Mouse (Mus musculus) gastrocnemius, postnatal 25 days (tissue): ENCODE results near the gene Col19a1. TPM values are rescaled to one million over a fixed set of nuclear protein-coding genes. Genes with fewer than 3 reads are reported as not detected.

Source experiments
- DNase-seq: peaks from one replicate; pipeline ENCODE4 v3.0.0; 2022
- total RNA-seq, 2 experiments: library from RNA; stranded (reverse); gene quantifications; 1 replicate in 1 of 2; 2 replicates in 1 of 2; pipeline ENCODE4 v1.2.3; 2021

The Col19a1 gene
- total RNA-seq, 2 experiments from 2014 or later, result 0.94 to 1.8 TPM

DNA sequence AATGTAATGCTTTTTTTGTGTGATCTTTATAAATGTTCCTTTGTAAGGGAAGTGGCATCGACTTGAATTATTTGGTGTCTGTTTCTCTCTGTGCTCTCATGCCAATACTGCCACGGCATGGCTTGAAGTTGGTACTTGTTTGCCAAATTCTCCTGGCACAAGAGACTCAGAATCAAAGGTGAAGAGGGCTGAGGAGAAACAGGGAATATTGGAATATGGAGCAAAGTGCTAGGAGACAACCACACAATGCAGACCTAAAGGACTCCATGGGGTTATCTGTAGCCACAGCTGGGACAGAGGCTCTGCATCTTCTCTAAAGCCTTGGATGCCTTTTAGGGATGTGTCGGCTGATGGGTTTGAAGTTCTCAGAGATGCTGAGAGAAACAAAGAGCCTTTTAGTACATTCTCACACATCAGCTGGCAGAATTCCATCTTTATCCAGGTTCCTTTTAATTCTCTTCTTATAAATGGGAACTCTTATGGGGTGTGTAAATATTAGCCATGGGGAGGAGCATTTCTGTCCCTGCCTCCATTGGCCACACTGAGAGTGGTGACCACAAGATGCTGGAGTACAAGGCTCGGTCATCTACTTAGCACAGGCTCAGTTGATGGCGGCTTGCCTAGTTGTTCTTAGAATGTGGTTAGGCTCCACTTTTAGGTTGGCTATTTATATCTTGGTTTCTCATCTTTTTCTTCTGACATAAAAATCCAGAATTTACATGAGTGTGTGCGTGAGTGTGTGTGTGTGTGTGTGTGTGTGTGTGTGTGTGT lies 360.1 kb downstream of the Col19a1 start:
- no peak for DNase-seq

DNA sequence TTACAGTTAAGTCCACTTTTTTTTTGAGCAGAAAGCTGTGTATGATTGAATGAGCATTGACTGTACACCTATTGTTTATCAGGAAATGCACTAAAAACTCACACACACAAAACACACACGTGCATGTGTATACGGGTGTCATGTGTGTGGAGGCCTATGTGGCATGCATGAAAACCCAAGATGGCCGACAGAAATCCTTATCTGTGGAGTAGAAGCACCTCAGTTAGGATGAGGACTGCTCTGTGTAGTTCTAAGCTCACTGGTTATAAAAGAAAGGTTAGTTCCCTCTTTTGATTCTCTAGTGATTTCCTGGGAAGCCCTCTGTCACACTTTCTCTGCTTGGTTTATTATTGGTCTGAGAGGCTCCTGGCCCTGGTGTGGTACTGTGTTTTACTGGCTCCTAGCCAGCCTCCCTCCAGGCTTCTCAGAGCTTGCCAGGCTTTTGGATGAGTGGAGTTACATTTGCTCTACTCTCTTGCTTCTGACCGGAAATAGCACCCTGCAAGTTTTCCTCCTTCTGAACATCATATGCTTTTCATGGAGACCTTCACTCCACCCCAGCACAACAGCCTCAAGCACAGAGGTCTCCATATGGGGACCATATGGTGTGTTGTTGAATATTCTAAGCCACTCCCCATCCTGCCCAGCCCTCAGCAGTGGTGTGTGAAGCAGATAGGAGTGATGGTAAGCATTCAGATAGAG lies 361.3 kb downstream of the Col19a1 start:
- no peak for DNase-seq

- DNase-seq, result no peak
Measured at GRCm38 (mm10) chr1:24222981-24223612, 364.2 kb downstream of the Col19a1 start.

DNA sequence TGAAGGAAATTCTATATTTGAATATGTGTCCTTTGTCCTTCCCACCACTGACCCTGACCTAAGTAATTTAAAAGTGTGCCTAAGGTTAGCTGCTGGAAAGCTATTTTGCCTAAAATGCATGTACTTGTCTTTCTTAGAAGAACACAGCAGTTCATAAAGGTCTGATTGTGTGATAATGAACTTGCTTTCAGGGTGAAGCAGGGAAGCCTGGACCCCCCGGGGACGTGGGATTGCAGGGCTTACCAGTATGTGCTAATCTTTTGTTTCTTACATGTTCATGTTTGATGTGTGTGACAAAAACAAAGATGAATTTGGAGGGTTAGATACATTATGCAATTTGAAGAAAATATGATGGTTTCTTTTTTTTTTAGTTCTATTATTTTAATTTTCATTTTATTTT lies 365.0 kb downstream of the Col19a1 start:
- DNase-seq, result no peak

DNA sequence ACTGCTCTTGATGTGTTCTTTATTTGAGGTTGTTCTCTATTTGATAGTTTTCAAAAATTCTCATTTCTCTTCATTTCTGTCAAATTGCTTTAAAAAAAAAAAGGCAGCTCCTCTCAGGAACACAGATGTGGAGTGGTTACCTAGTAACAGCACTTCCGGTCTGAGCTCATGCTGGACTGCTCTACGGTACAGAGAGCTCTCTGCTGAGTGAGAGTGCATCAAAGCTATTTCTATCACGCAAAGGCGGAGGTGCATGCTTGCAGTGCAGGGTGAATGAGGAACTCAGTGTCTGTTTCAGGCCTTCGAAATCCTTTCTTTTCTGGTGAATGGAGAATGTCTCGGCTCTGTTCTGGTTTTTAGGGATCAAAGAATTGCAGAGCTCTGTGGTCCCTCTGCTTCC lies 368.2 kb downstream of the Col19a1 start:
- DNase-seq, result no peak

Other genes with a start within 250 kb of the Col19a1 start
- 10 to 100 TPM; 26.3 to 31.0 TPM for gene Lmbrd1, start 91.2 kb upstream of the Col19a1 start, total RNA-seq